Mouse (Mus musculus) retina, embryonic 14.5 days (tissue): Measurements from ENCODE around the gene Tspan3.

Experiments used
- DNase-seq: peaks from one replicate; pipeline ENCODE4 v3.0.0-alpha.2; 2015; ENCODE audit warnings: low spot score

Tspan3 gene

DNA sequence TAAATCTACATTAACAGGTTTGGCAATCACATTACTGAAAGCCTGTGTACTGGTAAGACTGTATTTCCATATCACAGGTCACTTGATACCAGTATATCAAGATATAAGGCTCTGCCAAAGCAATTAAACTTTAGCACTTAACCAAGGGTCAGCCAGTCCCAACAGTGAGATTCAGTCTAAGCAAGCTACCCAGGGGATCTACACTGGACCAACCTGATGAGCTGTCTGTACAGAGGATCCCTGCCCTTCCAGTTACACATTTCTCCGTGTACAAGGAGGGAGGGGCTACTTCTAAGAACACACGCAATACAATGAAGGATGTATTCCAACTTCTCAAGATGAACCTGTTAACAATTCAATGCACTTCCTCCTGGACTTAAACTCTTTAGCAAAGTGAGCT lies 7.2 kb downstream of the Tspan3 start:
- no peak for DNase-seq

- peak; percentile 59 for DNase-seq
Measured at GRCm38 (mm10) chr9:56154572-56154971, 10.7 kb downstream of the Tspan3 start.

DNA sequence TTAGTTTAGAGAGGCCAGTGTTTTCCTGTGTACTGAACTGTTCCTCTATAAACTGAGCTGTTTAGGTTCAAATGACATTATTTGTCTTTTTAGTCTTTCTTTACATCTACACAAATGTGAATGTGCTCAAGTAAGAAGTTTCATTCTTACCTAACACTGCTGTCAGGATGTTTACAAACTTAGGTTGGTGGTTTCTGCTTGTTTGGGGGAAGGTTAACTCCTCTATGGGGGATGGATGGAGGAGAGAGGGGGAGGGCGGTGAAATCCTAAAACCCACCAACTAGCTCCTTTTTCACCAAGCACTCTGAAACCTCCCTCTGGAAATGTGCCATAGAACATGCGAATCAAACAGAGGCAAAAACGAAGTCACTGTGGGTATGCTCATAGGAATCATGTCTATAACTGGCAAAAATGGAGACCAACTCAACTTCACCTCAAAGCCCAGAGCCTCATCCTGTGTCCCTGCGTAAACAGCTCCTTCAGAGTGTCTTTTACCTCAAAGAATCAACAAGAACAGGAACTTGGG lies 12.7 kb downstream of the Tspan3 start:
- DNase-seq, result no peak

- DNase-seq, result no peak
Measured at GRCm38 (mm10) chr9:56151745-56152481, 13.4 kb downstream of the Tspan3 start.

GRCm38 (mm10) chr9:56146326-56146923 lies 18.9 kb downstream of the Tspan3 start:
- DNase-seq, result no peak

DNA sequence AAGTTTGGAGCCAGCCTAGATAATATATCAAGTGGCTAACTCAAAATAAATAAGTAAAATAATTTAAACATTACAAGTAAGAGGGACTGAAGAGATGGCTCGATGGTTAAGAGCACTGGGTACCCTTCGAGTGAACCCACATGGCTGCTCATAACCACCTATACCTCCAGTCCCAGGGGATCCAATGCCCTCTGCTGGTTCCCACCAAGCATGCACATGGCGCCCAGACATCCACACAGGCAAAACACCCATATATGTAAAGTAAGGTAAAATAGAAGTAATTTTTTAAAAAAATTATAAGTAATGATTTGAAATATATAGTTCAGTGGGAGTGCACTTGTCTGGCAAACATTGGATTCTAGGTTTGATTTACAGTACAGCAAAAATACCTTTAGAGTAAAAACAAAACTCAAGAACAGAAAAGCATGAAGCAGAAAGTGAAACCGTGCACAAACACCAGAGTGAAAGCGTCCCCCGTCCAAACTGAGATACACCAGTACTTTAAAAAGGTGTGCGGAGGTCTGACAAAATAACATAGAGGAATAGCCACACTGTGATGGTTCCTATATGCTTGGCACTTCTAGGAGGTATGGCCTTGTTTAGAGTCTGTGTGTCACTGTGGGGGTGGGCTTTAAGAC lies 20.8 kb downstream of the Tspan3 start:
- DNase-seq, result no peak

- no peak for DNase-seq
Measured at GRCm38 (mm10) chr9:56141776-56142175, 23.5 kb downstream of the Tspan3 start.

- DNase-seq, result no peak
Measured at GRCm38 (mm10) chr9:56135590-56136197, 29.6 kb downstream of the Tspan3 start.

- DNase-seq, result no peak
Measured at GRCm38 (mm10) chr9:56134614-56135013, 30.7 kb downstream of the Tspan3 start.

- no peak for DNase-seq
Measured at GRCm38 (mm10) chr9:56133970-56134369, 31.3 kb downstream of the Tspan3 start.

DNA sequence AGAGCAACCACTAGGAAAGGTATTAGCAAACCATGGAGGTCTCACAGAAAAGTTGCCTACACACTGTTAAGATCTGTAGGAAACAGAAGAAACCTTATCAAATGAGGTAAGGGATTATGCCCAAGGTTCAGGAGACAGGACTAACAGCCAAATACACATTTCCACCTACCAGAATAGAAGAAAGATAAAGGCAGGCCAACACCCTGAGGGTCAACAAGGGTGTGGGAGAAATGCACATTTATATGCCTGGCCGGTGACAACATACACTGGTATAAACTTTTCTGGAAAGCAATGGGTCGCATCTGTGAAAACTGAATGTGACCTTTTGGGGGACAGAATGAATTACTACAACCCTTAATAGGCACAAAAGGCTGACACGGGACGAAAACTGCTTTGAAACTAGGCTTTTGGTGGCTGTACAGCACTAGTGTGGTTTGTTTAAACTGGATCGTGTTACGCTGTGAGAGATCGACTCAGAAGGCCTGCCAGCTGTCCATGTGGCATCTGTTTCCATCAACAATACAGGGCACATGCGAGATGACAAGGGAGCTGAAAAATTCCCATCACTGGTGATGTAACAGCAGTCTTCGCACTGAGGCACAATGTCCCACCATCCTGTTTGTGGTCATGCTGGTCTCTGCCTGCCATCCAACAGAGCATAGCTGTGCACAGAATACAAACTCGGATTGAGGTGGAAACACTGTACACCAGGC lies 33.3 kb downstream of the Tspan3 start:
- no peak for DNase-seq

- no peak for DNase-seq
Measured at GRCm38 (mm10) chr9:56130536-56130935, 34.7 kb downstream of the Tspan3 start.

GRCm38 (mm10) chr9:56129951-56130350 lies 35.3 kb downstream of the Tspan3 start:
- DNase-seq, result no peak

DNA sequence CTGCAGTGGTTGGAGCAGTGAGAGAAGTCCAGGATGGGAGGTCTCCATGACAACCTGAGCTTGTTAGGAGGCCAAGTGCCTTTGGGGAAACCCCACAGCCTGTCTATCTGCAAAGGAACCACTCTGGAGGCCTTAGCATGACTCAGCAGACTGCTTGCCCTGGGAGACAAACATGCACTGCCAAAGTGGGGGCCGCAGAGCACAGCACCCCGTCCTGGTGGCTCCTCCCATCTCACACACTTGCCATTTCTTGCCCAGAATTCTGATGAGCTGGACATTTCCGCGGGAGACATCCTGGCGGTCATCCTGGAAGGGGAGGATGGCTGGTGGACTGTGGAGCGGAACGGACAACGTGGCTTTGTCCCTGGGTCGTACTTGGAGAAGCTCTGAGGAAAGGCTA lies 36.9 kb downstream of the Tspan3 start:
- no peak for DNase-seq

DNA sequence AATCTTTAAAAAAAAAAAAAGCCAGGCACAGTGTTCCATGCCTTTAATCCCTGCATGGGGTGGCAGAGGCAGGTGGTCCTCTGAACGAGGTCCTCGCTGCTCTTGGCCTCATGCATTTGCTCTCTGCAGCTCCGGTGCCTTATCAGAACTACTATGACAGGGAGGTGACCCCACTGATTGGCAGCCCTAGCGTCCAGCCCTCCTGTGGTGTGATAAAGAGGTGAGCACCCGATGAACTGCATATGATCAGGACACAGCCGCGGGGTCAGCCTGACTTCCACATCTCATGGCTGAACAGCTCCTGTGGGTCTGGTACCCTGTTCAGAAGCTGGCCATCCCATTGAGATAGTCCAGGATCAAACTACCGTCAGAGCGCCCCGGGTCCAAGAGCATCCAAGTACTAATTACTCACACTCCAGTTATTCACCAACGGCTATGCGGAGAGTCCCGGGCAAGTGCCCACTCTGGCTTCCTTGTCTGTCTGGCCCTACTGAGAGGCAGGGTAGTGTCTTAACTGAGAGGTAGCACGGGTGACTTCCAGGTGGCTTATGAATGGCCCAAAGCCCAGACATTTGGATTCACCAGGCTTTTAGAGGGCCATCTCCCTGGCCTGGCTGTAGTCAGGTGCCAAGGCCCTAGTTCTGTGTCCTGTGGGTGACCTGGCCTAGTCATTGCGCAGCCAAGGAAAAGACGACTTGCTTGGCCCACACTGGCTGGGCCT lies 38.7 kb downstream of the Tspan3 start:
- DNase-seq, result no peak

DNA sequence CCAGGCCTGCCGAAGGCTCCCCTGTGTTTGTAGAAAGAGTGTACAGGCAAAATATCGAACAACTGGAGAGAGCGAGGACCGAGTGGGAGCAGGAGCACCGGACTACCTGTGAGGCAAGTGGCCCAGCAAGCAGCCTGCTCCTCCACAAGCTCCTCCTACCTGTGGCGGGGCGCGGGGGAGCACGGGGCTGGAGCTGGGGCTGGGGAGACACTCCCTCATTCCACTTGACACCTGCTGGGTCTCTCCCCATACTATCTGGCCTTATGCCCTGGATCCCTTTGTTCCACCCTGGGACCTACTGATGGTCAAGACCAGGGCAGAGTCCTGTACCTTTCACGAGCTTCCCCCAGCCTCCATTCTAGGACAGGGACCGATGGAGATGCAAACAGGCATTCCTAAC lies 40.7 kb downstream of the Tspan3 start:
- no peak for DNase-seq

- no peak for DNase-seq
Measured at GRCm38 (mm10) chr9:56123613-56124012, 41.7 kb downstream of the Tspan3 start.

- no peak for DNase-seq
Measured at GRCm38 (mm10) chr9:56122973-56123372, 42.3 kb downstream of the Tspan3 start.

DNA sequence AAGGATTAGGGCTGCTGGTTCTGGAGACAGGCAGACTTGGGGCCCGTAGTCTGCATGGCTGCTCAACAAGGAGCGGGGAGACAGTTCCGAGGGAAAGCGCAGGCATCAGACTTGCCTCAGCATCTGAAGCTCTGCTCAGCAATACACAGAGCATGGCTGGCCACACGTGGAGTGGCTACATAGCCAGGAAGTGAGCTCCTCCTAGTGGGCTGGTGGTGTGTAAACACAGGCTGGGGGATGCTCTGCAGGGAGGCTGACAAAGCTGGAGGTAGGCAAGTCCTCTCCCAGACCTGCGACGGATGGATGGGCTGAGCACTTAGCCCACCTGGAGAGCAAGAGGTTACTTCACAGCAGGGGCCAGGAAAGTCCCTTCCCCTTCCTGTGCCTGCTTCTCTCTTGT lies 44.2 kb downstream of the Tspan3 start:
- peak; percentile 70 for DNase-seq

- no peak for DNase-seq
Measured at GRCm38 (mm10) chr9:56119651-56120050, 45.6 kb downstream of the Tspan3 start.

GRCm38 (mm10) chr9:56118582-56118981 lies 46.7 kb downstream of the Tspan3 start:
- peak; percentile 96 for DNase-seq
